Mouse (Mus musculus) heart, embryonic 10.5 days (tissue): ENCODE data around the gene Kcnq2. TPM values are rescaled to one million over a fixed set of nuclear protein-coding genes. Genes with fewer than 3 reads are reported as not detected.

Source experiments
- DNase-seq: peaks from one replicate; pipeline ENCODE4 v3.0.0-alpha.2; 2017; ENCODE audit warnings: low spot score
- H3K27ac ChIP-seq: fragments of 300-500 bp; sonication (generic); 2 replicates; pipeline ENCODE4 v1.5.1; 2016; ENCODE audit warnings: mild to moderate bottlenecking
- H3K27me3 ChIP-seq: fragments of 300-500 bp; sonication (generic); 2 replicates; pipeline ENCODE4 v1.6.1; 2016; ENCODE audit warnings: mild to moderate bottlenecking; ENCODE audit not compliant: poor library complexity, insufficient read depth, severe bottlenecking
- H3K36me3 ChIP-seq: fragments of 300-500 bp; sonication (generic); 2 replicates; pipeline ENCODE4 v1.6.1; 2016; ENCODE audit warnings: mild to moderate bottlenecking, moderate library complexity
- H3K4me1 ChIP-seq: fragments of 300-500 bp; sonication (generic); 2 replicates; pipeline ENCODE4 v1.6.1; 2016; ENCODE audit warnings: mild to moderate bottlenecking
- H3K4me3 ChIP-seq: fragments of 300-500 bp; sonication (generic); 2 replicates; pipeline ENCODE4 v1.5.1; 2016; ENCODE audit warnings: mild to moderate bottlenecking, moderate library complexity
- H3K9me3 ChIP-seq: fragments of 300-500 bp; sonication (generic); 2 replicates; pipeline ENCODE4 v1.6.1; 2016; ENCODE audit warnings: mild to moderate bottlenecking, moderate library complexity
- WGBS: fragments of 180-500 bp; shearing (Covaris S2); methylation state at CpG from one replicate; pipeline ENCODE4 v1.1.7; 2016; 5-methylcytosine and 5-hydroxymethylcytosine counted together
- polyA plus RNA-seq: library from polyadenylated mRNA; unstranded; fragments of >200 nt; fragmentation: Nextera tagmentation; extraction: Ambion mirVana; gene quantifications from 2 replicates; pipeline ENCODE4 v1.2.1, GENCODE M21; 2016

The Kcnq2 gene
- polyA plus RNA-seq, 1 experiment from 2014 or later, result 0.50 TPM

GRCm38 (mm10) chr2:181044001-181044400 is 91.1 kb downstream of the Kcnq2 start:
- H3K4me1 ChIP-seq, result peaks cover 22% of the 10 kb centered on the region
- no peak for DNase-seq
- peaks cover 87% of the 10 kb centered on the region for H3K27me3 ChIP-seq
- no peak overlapping the region for H3K27ac ChIP-seq
- WGBS, result 29% methylated on average over 3 of the region's 3 CpGs
- H3K36me3 ChIP-seq, result no peaks in the 10 kb centered on the region
- H3K9me3 ChIP-seq, result no peaks in the 10 kb centered on the region
- H3K4me3 ChIP-seq, result no peak overlapping the region

GRCm38 (mm10) chr2:181043437-181043836 is 91.7 kb downstream of the Kcnq2 start, which contains the start of gene Chrna4:
Gene Chrna4 (minus strand): TSS chr2:181043546.
- Histone ChIP-seq H3K36me3 (no peaks in the 10 kb centered on the region), H3K9me3 (no peaks in the 10 kb centered on the region), H3K27me3 (peaks cover 87% of the 10 kb centered on the region), H3K4me1 (peaks cover 27% of the 10 kb centered on the region), H3K4me3 (no peak within 1 kb of the TSS), H3K27ac (no peak within 1 kb of the TSS)
- WGBS, result 66% methylated on average over 3 of the region's 3 CpGs
- DNase-seq, result no peak

- Histone ChIP-seq H3K9me3 (no peaks in the 10 kb centered on the region), H3K27me3 (peaks cover 87% of the 10 kb centered on the region), H3K36me3 (no peaks in the 10 kb centered on the region), H3K4me3 (no peak overlapping the region), H3K4me1 (peaks cover 32% of the 10 kb centered on the region), H3K27ac (no peak overlapping the region)
- DNase-seq, result no peak
Observed at GRCm38 (mm10) chr2:181042376-181042775, 92.7 kb downstream of the Kcnq2 start.

- no peak overlapping the region for H3K27ac ChIP-seq
- peaks cover 32% of the 10 kb centered on the region for H3K4me1 ChIP-seq
- no peaks in the 10 kb centered on the region for H3K9me3 ChIP-seq
- WGBS, result 8% methylated on average over 7 of the region's 7 CpGs
- H3K27me3 ChIP-seq, result peaks cover 87% of the 10 kb centered on the region
- no peak for DNase-seq
- H3K4me3 ChIP-seq, result no peak overlapping the region
- H3K36me3 ChIP-seq, result no peaks in the 10 kb centered on the region
Observed at GRCm38 (mm10) chr2:181041941-181042340, 93.2 kb downstream of the Kcnq2 start.

GRCm38 (mm10) chr2:181039356-181039680 is 95.8 kb downstream of the Kcnq2 start:
- Histone ChIP-seq H3K4me3 (peak overlapping the region; percentile 71), H3K27me3 (peaks cover 100% of the 10 kb centered on the region), H3K9me3 (no peaks in the 10 kb centered on the region), H3K4me1 (peaks cover 32% of the 10 kb centered on the region), H3K27ac (peak overlapping the region; percentile 56; the same call in 1 of the 2 replicates), H3K36me3 (no peaks in the 10 kb centered on the region)
- DNase-seq, result no peak
- WGBS, result 1% methylated on average over 15 of the region's 16 CpGs

DNA sequence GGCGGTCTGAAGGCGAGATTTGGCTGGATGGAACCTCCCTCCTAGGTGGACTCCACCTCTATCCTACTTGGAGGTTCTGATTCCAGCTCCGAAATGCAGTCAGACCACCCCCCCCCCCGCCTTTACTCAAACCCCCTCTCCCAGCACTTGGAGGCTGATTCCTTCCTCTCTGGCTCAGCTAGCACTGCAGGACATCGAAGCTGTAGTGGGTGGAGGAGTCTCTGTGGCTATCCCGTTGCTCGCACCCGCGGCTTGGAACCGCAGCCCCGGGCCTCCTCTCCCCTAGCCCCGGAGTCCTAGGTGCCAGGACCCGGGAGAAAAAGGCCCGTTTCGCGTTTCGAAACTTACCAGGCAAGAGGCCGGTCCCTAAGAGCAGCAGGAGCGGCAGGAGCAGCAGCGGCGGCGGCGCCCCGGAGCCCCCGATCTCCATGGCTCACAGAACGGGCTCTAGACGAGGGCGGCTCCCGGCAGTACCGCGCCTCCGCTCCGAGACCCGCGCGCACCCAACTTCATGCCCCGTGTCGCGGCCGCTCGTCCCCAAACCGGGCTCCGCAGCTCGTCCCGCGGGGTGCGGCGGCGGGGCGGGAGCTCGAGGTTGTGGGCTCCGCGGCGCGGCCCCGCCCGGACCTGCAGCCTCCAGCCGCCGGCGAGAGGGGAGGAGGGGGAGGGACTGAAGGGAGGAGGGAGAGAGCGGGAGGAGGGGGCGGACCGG is 96.3 kb downstream of the Kcnq2 start:
- Histone ChIP-seq H3K27me3 (peaks cover 100% of the 10 kb centered on the region), H3K9me3 (no peaks in the 10 kb centered on the region), H3K4me1 (peaks cover 29% of the 10 kb centered on the region), H3K27ac (peak overlapping the region; percentile 56), H3K36me3 (no peaks in the 10 kb centered on the region), H3K4me3 (peak overlapping the region; percentile 71)
- no peak for DNase-seq
- 1% methylated on average over 60 of the region's 63 CpGs for WGBS

DNA sequence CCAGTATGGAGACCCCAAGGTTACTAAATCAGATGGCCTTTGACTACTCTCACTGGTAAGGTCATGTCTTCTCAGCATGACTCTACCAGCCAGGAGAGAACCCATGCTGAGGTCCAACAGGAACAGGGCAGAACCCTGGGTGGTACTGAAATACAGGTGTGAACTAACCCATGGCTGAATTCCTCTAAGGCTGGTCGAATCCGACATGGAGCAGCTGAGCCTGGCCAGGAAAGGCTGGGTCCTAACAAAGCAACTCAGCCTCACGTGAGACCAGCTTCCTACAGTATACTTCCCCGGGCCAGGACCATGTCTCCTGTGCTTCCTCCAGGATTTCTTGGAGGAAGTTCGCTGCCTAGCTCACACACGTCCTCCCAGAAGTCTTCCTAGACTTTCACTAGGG is 98.5 kb downstream of the Kcnq2 start:
- no peak overlapping the region for H3K27ac ChIP-seq
- H3K36me3 ChIP-seq, result no peaks in the 10 kb centered on the region
- H3K9me3 ChIP-seq, result no peaks in the 10 kb centered on the region
- no peak overlapping the region for H3K4me3 ChIP-seq
- H3K4me1 ChIP-seq, result peaks cover 38% of the 10 kb centered on the region
- peaks cover 100% of the 10 kb centered on the region for H3K27me3 ChIP-seq
- 52% methylated on average over 6 of the region's 6 CpGs for WGBS
- no peak for DNase-seq

DNA sequence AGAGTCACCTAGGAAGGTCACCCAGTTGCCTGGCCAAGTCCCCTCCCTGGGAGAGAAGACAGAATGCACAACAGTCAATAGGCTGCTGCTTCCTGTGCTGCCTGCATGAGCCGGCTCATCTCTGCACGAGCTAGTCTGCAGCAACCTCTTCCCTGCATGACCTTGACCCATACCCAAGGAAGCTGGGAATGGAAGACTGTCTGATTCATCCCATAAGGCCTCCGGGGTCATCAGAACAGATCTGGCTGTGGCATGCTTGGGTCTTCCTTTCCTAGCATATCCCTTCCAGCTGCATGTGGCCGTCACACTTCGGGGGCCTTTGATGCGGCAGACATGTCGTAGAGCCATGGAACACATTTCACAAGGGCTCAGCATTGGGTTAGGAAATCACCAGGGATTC is 99.9 kb downstream of the Kcnq2 start:
- peaks cover 100% of the 10 kb centered on the region for H3K27me3 ChIP-seq

DNA sequence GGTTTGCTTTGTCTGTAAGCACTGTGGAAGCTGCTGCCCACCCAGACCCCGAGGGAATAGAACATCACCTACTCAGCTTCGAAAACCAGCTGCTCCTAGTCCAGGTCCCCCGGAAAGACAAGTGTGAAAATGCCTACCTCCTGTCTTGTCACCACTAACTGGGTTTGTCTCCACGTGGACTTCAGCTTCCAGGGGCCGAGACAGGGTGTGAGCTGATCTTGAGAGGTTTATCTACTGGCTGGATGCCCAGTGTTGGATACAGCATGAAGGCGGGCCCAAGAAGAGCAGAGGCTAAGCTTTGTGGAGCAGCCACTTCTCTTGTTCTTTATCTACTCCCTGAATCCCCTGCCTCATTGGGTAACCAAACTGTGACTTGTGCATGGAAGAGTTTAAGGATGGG is 101.8 kb downstream of the Kcnq2 start:
- peaks cover 23% of the 10 kb centered on the region for H3K4me1 ChIP-seq
- H3K27ac ChIP-seq, result no peak overlapping the region
- no peaks in the 10 kb centered on the region for H3K36me3 ChIP-seq
- H3K9me3 ChIP-seq, result no peaks in the 10 kb centered on the region
- no peak overlapping the region for H3K4me3 ChIP-seq
- WGBS, result 44% methylated on average over 6 of the region's 6 CpGs
- DNase-seq, result no peak
- H3K27me3 ChIP-seq, result peaks cover 100% of the 10 kb centered on the region

More for the DNA sequence above, 99.9 kb downstream of the Kcnq2 start:
- Histone ChIP-seq H3K9me3 (no peaks in the 10 kb centered on the region), H3K4me1 (peaks cover 38% of the 10 kb centered on the region), H3K36me3 (no peaks in the 10 kb centered on the region), H3K4me3 (no peak overlapping the region), H3K27ac (no peak overlapping the region)
- no peak for DNase-seq
- WGBS, result 75% methylated on average over 7 of the region's 7 CpGs

- H3K4me1 ChIP-seq, result peaks cover 17% of the 10 kb centered on the region; the same call in 1 of the 2 replicates
- H3K27me3 ChIP-seq, result peaks cover 100% of the 10 kb centered on the region
- H3K9me3 ChIP-seq, result no peaks in the 10 kb centered on the region
- H3K27ac ChIP-seq, result no peak overlapping the region
- 37% methylated on average over 5 of the region's 5 CpGs for WGBS
- no peaks in the 10 kb centered on the region for H3K36me3 ChIP-seq
- no peak for DNase-seq
- H3K4me3 ChIP-seq, result no peak overlapping the region
Observed at GRCm38 (mm10) chr2:181032407-181032806, 102.7 kb downstream of the Kcnq2 start.

DNA sequence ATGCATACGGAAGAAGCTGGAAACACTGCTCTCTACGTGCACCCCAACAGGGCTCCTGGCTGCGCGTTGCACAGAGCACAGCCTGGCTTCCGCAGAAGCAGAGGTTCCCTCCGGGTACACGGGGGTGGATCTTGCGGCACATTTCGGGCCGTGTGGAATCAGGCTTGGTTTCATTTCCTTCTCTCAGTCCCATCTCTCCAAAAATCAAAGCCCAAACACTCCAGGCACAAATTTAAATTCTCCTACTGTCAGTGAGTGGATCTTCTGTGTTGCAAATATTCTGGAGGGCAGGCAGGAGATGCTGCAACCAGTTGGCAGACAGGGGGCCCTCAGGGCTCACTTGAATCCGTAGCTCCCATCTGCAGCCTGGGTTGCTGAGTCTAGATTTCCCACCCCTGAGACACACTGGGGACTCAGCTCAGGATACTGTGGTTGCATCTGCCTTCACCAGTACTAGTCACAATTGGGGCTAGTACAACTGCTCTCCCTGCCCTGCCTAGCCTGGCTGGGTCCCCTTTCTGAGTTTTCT is 103.6 kb downstream of the Kcnq2 start:
- Histone ChIP-seq H3K27me3 (peaks cover 100% of the 10 kb centered on the region), H3K4me1 (peaks cover 17% of the 10 kb centered on the region; the same call in 1 of the 2 replicates), H3K9me3 (no peaks in the 10 kb centered on the region), H3K36me3 (no peaks in the 10 kb centered on the region), H3K4me3 (no peak overlapping the region), H3K27ac (no peak overlapping the region)
- DNase-seq, result no peak
- WGBS, result 76% methylated on average over 11 of the region's 11 CpGs
